Mouse (Mus musculus): ENCODE measurements around the gene Tldc2. TPM values are rescaled to one million over a fixed set of nuclear protein-coding genes. Genes with fewer than 3 reads are reported as not detected.

The Tldc2 gene
- not detected in 2 replicates for polyA plus RNA-seq (2015; fragmentation: Nextera tagmentation; extraction: Ambion mirVana)

DNA sequence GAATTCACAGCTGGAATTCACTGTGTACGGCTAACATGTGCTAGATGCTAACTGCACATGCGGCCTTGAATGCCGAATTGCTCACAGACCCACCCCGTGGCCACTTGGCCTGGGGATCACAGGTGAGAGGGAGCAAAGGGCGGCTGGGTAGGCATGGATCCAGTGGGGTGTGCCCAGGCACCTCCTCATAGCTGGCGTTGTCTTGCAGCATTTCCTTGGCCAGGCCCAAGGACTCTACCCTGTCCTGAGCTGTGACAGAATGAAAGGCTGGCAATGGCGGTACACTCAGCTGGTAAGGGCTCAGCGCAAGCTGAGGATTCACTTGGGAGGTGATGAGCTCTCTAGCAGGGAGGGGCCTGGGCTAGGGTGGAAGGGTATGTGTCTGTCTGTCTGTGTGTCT, at the start of gene Tldc2:
TSS of gene Tldc2 (plus strand) at position 260 of the 400 bp plus-strand sequence.
- peaks cover 16% of the 10 kb centered on the region for H3K4me1 ChIP-seq
- no peaks in the 10 kb centered on the region for H3K9me3 ChIP-seq
- 81% methylated on average over 8 of the region's 8 CpGs for WGBS
- H3K36me3 ChIP-seq, result no peaks in the 10 kb centered on the region
- no peak within 1 kb of the TSS for H3K27ac ChIP-seq
- ATAC-seq (ENCODE audit: borderline replicate concordance, extremely low read depth, low FRiP score, low TSS enrichment), result no peak
- H3K4me2 ChIP-seq, result no peak within 1 kb of the TSS
- H3K27me3 ChIP-seq, result no peaks in the 10 kb centered on the region
- H3K4me3 ChIP-seq, result no peak within 1 kb of the TSS
- H3K9ac ChIP-seq, result no peak within 1 kb of the TSS

DNA sequence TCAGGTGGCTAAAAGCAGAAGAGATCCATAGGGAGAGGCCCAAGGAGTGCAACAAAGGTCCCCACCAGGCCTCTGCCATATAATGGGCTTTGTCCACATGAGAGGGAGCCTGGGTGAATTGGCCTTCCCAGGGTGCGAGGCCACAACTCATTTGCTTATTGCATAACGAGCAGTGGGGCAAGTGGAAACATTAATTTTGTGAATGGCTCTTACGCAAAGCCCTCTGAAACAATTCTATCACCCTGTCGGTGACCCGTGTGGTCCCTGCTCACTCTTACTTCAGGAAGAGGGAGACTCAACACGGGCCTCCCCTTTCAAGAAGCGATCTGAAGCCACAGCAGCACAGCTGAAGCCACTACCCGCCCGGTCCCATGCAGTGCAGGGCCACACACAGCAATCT, 49.6 kb upstream of the Tldc2 start:
- Histone ChIP-seq H3K27ac (no peak overlapping the region), H3K9me3 (no peaks in the 10 kb centered on the region), H3K27me3 (no peaks in the 10 kb centered on the region), H3K4me1 (peaks cover 11% of the 10 kb centered on the region), H3K4me2 (no peak overlapping the region), H3K9ac (no peak overlapping the region), H3K4me3 (no peak overlapping the region), H3K36me3 (peaks cover 80% of the 10 kb centered on the region)
- 82% methylated on average over 9 of the region's 9 CpGs for WGBS
- ATAC-seq (ENCODE audit: borderline replicate concordance, extremely low read depth, low FRiP score, low TSS enrichment), result no peak

DNA sequence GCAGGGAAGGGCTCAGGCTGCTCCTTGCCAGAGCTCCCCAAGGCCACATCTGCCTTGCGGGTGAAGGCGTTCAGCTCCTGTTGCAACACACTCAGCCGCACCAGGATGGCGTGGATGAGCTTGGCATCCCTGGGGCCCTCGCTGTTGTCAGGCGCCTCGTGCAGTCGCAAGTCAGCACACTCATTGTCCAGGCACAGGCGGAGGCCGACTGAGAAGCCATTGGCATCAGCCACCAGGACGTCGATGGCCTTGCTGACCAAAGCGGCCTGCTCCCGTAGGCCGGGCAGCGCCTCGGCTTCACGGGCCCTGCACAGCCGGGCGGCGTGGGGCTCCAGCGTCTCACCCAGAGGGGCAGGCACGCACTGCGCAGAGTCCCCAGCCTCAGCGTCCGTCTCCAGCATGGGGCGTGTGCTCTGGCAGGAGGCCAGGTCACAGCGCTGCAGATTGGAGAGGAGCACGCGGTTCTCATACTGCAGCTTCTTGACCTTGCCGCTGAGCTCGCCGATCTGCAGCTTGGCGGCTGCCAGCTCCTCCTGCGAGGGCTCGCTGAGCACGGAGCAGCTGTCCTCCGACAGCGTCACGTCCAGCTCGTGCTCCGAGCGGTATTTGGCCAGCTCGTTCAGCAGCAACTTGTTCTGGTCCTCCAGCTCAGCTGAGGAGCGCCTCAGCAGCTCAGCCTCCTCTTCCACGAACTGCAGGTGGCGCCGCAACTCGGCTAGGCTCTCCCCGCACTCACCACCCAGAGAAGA, 46.8 kb upstream of the Tldc2 start:
- Histone ChIP-seq H3K27me3 (no peaks in the 10 kb centered on the region), H3K4me3 (no peak overlapping the region), H3K9me3 (no peaks in the 10 kb centered on the region), H3K4me2 (no peak overlapping the region), H3K4me1 (peaks cover 11% of the 10 kb centered on the region), H3K9ac (no peak overlapping the region), H3K36me3 (peaks cover 77% of the 10 kb centered on the region), H3K27ac (peak overlapping the region; percentile 62)
- peak; percentile 93 for ATAC-seq (ENCODE audit: borderline replicate concordance, extremely low read depth, low FRiP score, low TSS enrichment)
- 60% methylated on average over 50 of the region's 50 CpGs for WGBS

DNA sequence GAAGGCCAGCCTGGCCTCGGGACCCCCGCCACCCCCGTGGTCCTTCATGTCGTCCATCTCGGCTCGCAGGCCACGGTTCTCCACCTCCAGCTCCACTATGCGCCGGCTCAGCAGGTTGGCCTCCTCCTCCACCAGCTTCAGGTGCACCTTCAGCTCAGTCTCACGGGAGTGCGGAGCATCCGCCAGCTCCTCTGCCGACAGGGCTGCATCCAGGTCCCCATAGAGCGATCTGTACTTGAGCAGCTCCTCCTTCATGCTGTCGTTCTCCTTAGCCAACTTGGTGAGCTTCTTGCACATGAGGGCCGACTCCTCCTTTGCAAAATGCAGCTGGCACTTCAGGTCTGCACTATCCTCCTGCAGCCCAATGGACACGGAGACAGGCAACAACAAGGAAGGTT, 46.2 kb upstream of the Tldc2 start:
- 72% methylated on average over 17 of the region's 17 CpGs for WGBS
- no peaks in the 10 kb centered on the region for H3K9me3 ChIP-seq
- 0 out of 2 replicates have a peak, but pooled peaks have one; percentile 5 for ATAC-seq (ENCODE audit: borderline replicate concordance, extremely low read depth, low FRiP score, low TSS enrichment)
- H3K4me2 ChIP-seq, result no peak overlapping the region
- H3K36me3 ChIP-seq, result peaks cover 77% of the 10 kb centered on the region
- no peaks in the 10 kb centered on the region for H3K27me3 ChIP-seq
- no peak overlapping the region for H3K4me3 ChIP-seq
- H3K27ac ChIP-seq, result peak overlapping the region; percentile 62
- H3K4me1 ChIP-seq, result peaks cover 11% of the 10 kb centered on the region
- H3K9ac ChIP-seq, result no peak overlapping the region

DNA sequence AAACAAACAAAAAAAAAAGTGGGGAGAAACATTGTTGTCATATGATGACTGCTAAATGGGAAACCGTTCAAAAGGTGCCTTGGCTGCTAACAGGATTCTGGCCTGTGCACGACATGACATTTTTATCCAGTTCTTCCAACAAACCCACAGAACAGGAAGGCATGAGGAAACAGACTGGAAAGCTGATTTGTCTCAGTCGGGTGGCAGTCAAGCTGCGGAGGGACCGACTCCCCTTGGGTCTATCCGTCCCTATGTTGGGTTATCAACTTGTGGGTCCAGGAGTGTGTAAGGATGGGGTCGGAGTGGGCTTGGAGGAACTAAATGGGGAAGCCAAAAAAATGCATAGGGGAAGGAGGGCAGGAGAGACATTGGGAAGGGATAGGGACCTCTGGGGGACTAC, 45.4 kb upstream of the Tldc2 start:
- Histone ChIP-seq H3K4me1 (peaks cover 11% of the 10 kb centered on the region), H3K9ac (no peak overlapping the region), H3K4me2 (no peak overlapping the region), H3K36me3 (peaks cover 81% of the 10 kb centered on the region), H3K9me3 (no peaks in the 10 kb centered on the region), H3K4me3 (no peak overlapping the region), H3K27me3 (no peaks in the 10 kb centered on the region), H3K27ac (no peak overlapping the region)
- 74% methylated on average over 7 of the region's 7 CpGs for WGBS
- ATAC-seq (ENCODE audit: borderline replicate concordance, extremely low read depth, low FRiP score, low TSS enrichment), result no peak

DNA sequence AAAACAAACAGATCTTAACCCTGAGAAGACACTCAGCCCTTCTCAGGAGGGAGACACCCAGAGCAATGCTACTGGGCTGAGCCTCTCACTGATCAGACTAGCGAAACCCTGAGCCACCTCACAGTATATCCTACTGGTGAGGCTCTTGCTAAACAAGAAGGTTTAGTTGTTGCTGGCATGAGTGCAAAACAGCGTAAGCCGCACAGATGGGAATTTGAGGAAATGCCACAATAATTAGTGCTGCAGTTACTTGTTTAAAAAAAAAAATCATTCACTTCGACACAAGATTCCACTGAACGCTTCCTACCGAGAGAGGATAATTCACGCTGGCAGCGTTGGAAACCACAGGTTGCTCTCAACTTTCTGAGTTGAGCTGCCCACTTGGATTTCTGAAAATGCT, 43.3 kb upstream of the Tldc2 start:
- H3K9ac ChIP-seq, result no peak overlapping the region
- H3K9me3 ChIP-seq, result no peaks in the 10 kb centered on the region
- peaks cover 70% of the 10 kb centered on the region for H3K36me3 ChIP-seq
- no peak for ATAC-seq (ENCODE audit: borderline replicate concordance, extremely low read depth, low FRiP score, low TSS enrichment)
- H3K4me3 ChIP-seq, result no peak overlapping the region
- H3K4me1 ChIP-seq, result peaks cover 15% of the 10 kb centered on the region
- H3K27ac ChIP-seq, result no peak overlapping the region
- no peak overlapping the region for H3K4me2 ChIP-seq
- H3K27me3 ChIP-seq, result no peaks in the 10 kb centered on the region
- 82% methylated on average over 8 of the region's 8 CpGs for WGBS

DNA sequence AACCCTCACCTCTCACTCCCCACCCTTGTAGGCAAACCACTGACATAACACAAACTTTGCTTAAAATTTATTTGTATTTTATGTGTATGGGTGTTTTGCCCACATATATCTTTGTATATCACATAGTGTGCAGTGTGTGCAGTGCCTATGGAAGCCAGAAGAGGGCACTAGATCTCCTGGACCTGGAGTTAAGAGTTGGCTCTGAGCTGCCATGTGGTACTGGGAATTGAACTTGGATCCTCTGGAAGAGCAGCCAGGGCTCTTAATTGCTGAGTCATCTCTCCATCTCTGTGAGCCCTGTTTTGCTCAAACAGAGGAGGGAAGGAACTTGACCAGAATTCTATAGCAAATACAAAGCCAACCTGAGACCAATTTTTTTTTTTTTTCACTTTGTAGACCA, 42.9 kb upstream of the Tldc2 start:
- H3K4me3 ChIP-seq, result no peak overlapping the region
- H3K9me3 ChIP-seq, result no peaks in the 10 kb centered on the region
- H3K36me3 ChIP-seq, result peaks cover 69% of the 10 kb centered on the region
- H3K27me3 ChIP-seq, result no peaks in the 10 kb centered on the region
- ATAC-seq (ENCODE audit: borderline replicate concordance, extremely low read depth, low FRiP score, low TSS enrichment), result no peak
- no peak overlapping the region for H3K27ac ChIP-seq
- H3K9ac ChIP-seq, result no peak overlapping the region
- no peak overlapping the region for H3K4me2 ChIP-seq
- peaks cover 17% of the 10 kb centered on the region for H3K4me1 ChIP-seq

DNA sequence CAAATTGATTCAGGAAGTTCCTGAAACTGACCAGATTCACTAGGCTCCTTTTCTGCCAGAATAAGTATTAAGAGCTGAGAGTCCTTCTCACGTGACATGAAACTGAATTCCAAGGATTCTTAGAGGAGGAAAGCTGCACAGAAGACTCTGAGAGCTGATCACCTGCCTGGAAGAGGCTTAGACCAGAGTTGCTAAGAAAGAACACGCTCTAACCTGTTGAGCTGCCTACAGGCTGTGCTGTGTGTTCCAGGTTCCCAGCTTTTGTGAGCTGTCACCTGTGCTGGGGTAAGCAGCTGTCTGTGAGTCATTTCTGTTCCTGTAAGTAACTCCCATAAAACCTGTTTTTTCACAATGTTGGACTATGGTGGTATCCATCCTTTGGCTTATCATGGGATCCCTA, 40.9 kb upstream of the Tldc2 start:
- Histone ChIP-seq H3K4me2 (no peak overlapping the region), H3K4me1 (peaks cover 17% of the 10 kb centered on the region), H3K27me3 (no peaks in the 10 kb centered on the region), H3K9me3 (no peaks in the 10 kb centered on the region), H3K27ac (no peak overlapping the region), H3K36me3 (peaks cover 64% of the 10 kb centered on the region), H3K4me3 (no peak overlapping the region), H3K9ac (no peak overlapping the region)
- WGBS, result 89% methylated on average over 2 of the region's 2 CpGs
- ATAC-seq (ENCODE audit: borderline replicate concordance, extremely low read depth, low FRiP score, low TSS enrichment), result no peak

DNA sequence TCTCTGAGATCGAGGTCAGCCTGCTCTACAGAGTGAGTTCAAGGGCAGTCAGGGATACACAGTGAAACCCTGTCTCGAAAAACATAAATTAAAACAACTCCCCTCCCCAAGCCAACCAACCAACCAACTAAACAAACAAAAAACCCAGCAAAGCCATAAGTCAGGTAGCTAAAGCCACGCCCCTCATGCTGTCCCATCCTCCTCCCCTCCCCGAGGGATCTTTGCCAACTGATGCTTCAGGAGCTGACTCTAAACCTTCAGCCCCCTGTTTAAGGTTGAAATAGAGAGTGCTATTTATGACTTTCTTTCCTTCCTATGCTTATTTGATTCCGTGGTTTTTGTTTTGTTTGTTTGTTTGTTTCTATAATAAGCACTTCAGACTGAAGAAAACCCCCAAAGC, 39.9 kb upstream of the Tldc2 start:
- no peak overlapping the region for H3K27ac ChIP-seq
- no peaks in the 10 kb centered on the region for H3K9me3 ChIP-seq
- H3K4me2 ChIP-seq, result no peak overlapping the region
- H3K9ac ChIP-seq, result no peak overlapping the region
- WGBS, result 86% methylated on average over 5 of the region's 5 CpGs
- H3K27me3 ChIP-seq, result no peaks in the 10 kb centered on the region
- no peak overlapping the region for H3K4me3 ChIP-seq
- H3K4me1 ChIP-seq, result peaks cover 18% of the 10 kb centered on the region
- ATAC-seq (ENCODE audit: borderline replicate concordance, extremely low read depth, low FRiP score, low TSS enrichment), result no peak
- H3K36me3 ChIP-seq, result peaks cover 61% of the 10 kb centered on the region

DNA sequence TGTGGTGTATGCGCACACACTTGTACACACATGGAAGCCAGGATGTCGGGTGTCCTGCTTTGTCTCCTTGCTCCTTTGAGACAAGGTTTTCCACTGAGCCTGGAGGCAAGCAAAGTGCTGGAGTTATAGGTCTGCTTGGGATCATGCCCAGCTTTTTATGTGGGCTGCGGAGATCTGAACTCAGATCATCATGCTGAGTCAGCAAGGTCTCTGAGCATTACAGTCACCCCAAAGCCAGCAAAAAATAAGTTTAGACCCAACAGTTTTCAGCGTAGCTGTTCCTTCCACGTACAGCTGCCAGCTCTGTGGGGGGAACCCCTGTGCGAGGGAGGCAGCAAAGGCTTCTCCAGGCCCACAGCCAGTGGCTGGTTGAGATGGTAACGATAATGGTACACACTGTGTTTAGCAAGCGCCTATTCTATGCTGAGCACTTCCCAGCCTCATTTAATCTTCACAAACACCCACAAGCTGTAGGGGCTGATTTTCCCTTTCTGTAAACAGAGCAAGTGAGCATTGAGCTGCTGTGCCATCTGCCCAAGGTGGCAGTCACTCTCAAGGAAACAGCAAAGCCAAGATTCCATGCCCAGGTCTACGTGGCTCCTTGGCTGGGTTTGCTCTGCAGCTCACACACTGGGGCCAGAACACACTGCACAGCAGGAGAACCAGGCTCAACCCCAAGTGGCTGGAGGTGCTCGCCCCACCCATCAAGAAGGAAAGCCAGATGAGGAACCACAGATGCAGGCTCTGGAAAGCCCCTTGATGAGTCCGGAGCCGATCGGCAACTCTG, 38.3 kb upstream of the Tldc2 start:
- no peak for ATAC-seq (ENCODE audit: borderline replicate concordance, extremely low read depth, low FRiP score, low TSS enrichment)
- Histone ChIP-seq H3K9ac (no peak overlapping the region), H3K27ac (peak overlapping the region; percentile 39; the same call in 1 of the 2 replicates), H3K4me2 (no peak overlapping the region), H3K9me3 (no peaks in the 10 kb centered on the region), H3K36me3 (peaks cover 71% of the 10 kb centered on the region), H3K27me3 (no peaks in the 10 kb centered on the region), H3K4me1 (peaks cover 30% of the 10 kb centered on the region), H3K4me3 (no peak overlapping the region)
- 79% methylated on average over 13 of the region's 13 CpGs for WGBS

DNA sequence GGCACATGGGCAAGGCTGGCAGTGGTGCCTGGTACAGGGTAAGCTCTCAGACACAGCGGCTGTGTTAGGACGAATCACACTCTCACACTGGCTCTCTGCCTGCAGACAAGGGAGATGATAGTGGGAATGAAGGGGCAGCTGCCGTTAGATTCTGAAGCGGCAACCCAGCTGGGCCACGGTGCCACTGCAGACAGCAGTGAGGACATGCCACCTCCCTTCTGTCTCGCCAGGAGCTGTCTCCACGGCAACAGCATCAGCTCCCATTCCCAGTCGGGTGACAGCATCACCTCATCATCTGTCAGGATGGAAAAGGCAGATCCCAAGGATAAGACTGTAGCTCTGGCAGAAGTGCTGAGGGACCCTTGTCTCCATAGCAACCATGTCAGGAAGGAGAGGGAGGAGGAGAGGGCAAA, 37.0 kb upstream of the Tldc2 start:
- 47% methylated on average over 8 of the region's 8 CpGs for WGBS
- H3K4me1 ChIP-seq, result peaks cover 35% of the 10 kb centered on the region
- H3K9ac ChIP-seq, result no peak overlapping the region
- H3K4me2 ChIP-seq, result no peak overlapping the region
- no peaks in the 10 kb centered on the region for H3K9me3 ChIP-seq
- H3K27ac ChIP-seq, result 0 out of 2 replicates have a peak overlapping the region, but pooled peaks have one; percentile 45
- H3K4me3 ChIP-seq, result no peak overlapping the region
- ATAC-seq (ENCODE audit: borderline replicate concordance, extremely low read depth, low FRiP score, low TSS enrichment), result 0 out of 2 replicates have a peak, but pooled peaks have one; percentile 10
- no peaks in the 10 kb centered on the region for H3K27me3 ChIP-seq
- H3K36me3 ChIP-seq, result peaks cover 65% of the 10 kb centered on the region

DNA sequence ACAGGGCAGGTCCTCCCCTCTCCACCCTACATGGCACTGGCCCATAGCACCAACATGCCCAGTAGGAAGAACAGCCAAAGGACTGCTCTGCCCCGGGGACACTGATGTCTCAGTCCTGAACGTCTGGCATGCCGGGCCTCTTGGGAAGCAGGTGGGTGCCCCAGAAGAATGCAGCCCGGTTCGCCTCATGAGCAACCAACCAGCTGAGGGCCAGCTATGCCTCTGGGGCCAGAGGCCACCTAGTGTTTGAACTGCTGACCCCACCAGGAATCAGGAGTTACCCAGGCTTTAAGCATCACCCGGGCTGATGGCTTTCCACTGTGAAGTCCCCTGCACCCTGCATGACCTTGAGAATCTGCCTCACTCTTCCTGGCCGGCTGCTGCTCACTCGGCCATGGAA, 34.4 kb upstream of the Tldc2 start:
- H3K9me3 ChIP-seq, result no peaks in the 10 kb centered on the region
- no peak overlapping the region for H3K4me3 ChIP-seq
- peak overlapping the region; percentile 3; the same call in 1 of the 2 replicates for H3K27ac ChIP-seq
- H3K4me2 ChIP-seq, result no peak overlapping the region
- H3K27me3 ChIP-seq, result no peaks in the 10 kb centered on the region
- peaks cover 52% of the 10 kb centered on the region for H3K4me1 ChIP-seq
- peaks cover 54% of the 10 kb centered on the region for H3K36me3 ChIP-seq
- no peak for ATAC-seq (ENCODE audit: borderline replicate concordance, extremely low read depth, low FRiP score, low TSS enrichment)
- no peak overlapping the region for H3K9ac ChIP-seq
- 65% methylated on average over 8 of the region's 8 CpGs for WGBS
